Mouse (Mus musculus): ENCODE data around the gene Gm10964. TPM values are rescaled to one million over a fixed set of nuclear protein-coding genes. Genes with fewer than 3 reads are reported as not detected.

The Gm10964 gene
- polyA plus RNA-seq, 1 experiment, result not detected

DNA sequence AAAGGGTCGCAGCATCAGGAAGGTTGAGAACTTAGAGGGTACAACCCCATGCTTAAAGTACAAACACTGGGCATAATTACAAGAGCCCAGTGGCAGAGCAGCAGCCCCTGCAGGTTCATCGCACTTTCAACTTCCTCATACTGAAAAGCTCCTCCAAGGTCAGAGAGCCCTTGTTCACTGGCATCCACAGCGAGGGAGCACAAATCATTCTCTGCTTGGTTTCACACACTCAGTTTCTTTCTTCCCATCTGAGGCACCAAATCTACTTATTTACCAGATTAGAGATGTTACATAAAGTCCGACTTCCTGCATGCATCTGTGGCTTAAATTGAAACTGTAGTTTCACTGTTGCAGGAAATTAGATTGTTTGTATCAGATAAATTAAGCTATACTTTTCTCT, 33.7 kb downstream of the Gm10964 start:
- no peak for TF ChIP-seq POLR2A (IDR thresholded peaks at IDR 0.05; ENCODE audit: low read depth, low read length)
- no peak for TF ChIP-seq CTCF (IDR thresholded peaks at IDR 0.05; ENCODE audit: borderline replicate concordance, insufficient read depth, low read length)
- Histone ChIP-seq H3K4me1 (ENCODE audit: control insufficient read depth, insufficient read depth, low read length) (no peaks in the 10 kb centered on the region), H3K4me3 (ENCODE audit: insufficient read depth, low read length) (no peak overlapping the region), H3K27ac (ENCODE audit: insufficient read depth, low read length) (no peak overlapping the region)

DNA sequence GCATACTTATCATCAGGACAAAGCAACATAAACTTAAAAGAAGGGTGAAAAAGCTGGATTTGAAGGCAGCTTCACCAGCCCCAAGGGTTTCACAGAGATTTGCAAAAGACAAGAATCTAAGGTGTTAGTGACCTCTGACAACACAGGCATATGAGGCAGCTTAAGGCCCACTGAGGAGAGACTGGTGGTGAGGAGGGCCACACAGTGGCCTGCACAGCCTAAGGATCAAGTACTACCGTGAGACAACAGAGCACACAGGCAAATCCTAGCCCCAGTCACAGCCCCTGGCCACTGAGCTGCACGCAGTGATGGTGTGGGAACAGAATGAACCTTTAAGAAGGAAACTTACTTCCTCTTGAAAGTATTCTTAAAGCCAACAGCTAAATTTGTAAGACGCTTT, 34.3 kb downstream of the Gm10964 start:
- H3K4me3 ChIP-seq (ENCODE audit: insufficient read depth, low read length), result no peak overlapping the region
- no peak for TF ChIP-seq POLR2A (IDR thresholded peaks at IDR 0.05; ENCODE audit: low read depth, low read length)
- TF ChIP-seq CTCF (IDR thresholded peaks at IDR 0.05; ENCODE audit: borderline replicate concordance, insufficient read depth, low read length), result no peak
- H3K4me1 ChIP-seq (ENCODE audit: control insufficient read depth, insufficient read depth, low read length), result no peaks in the 10 kb centered on the region
- H3K27ac ChIP-seq (ENCODE audit: insufficient read depth, low read length), result no peak overlapping the region

DNA sequence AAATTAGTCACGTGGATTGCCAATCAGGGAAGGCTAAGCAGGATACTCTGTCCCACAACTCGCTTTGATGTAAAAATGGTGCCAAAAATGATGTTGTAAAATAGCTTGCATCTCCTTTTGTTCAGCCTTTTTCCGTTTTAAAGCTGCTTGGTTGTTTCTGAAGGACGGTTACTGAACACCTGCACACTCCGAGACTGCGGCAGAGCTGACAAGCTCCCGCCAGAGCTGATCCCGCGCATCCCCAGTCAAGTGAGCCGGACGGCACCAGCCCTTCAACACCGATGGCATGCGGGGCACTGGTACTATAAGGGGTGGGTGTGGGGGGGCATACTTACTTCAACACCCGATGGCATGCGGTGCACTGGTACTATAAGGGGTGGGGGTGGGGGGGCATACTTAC, 34.8 kb downstream of the Gm10964 start:
- H3K4me3 ChIP-seq (ENCODE audit: insufficient read depth, low read length), result no peak overlapping the region
- no peaks in the 10 kb centered on the region for H3K4me1 ChIP-seq (ENCODE audit: control insufficient read depth, insufficient read depth, low read length)
- no peak overlapping the region for H3K27ac ChIP-seq (ENCODE audit: insufficient read depth, low read length)
- TF ChIP-seq POLR2A (IDR thresholded peaks at IDR 0.05; ENCODE audit: low read depth, low read length) (no peak), CTCF (IDR thresholded peaks at IDR 0.05; ENCODE audit: borderline replicate concordance, insufficient read depth, low read length) (no peak)

DNA sequence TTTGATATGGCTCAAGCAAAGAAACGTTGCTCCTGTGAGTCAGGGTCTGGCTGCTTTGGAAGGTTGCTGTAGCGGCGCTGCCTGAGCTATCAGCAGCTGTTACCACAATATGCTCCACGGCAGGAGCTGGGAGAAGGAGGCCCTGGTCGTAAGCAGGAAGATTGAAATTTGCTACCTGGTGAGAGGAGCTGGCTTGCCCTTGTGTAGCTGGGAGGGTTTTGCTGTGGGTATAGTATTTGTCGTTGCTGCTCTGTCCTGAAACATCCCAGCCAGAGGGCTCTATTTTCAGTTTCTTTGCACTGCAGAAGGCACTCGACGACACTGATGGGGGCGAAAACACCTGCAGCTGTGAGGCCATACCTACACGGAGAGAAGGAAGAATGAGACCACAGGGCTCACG, 38.8 kb downstream of the Gm10964 start:
- TF ChIP-seq POLR2A (IDR thresholded peaks at IDR 0.05; ENCODE audit: low read depth, low read length) (no peak), CTCF (IDR thresholded peaks at IDR 0.05; ENCODE audit: borderline replicate concordance, insufficient read depth, low read length) (no peak)
- Histone ChIP-seq H3K27ac (ENCODE audit: insufficient read depth, low read length) (no peak overlapping the region), H3K4me1 (ENCODE audit: control insufficient read depth, insufficient read depth, low read length) (no peaks in the 10 kb centered on the region), H3K4me3 (ENCODE audit: insufficient read depth, low read length) (no peak overlapping the region)

GRCm38 (mm10) chr3:103778660-103779059, 39.5 kb downstream of the Gm10964 start:
- Histone ChIP-seq H3K4me1 (ENCODE audit: control insufficient read depth, insufficient read depth, low read length) (no peaks in the 10 kb centered on the region), H3K4me3 (ENCODE audit: insufficient read depth, low read length) (no peak overlapping the region), H3K27ac (ENCODE audit: insufficient read depth, low read length) (no peak overlapping the region)
- TF ChIP-seq POLR2A (IDR thresholded peaks at IDR 0.05; ENCODE audit: low read depth, low read length), result no peak
- TF ChIP-seq CTCF (IDR thresholded peaks at IDR 0.05; ENCODE audit: borderline replicate concordance, insufficient read depth, low read length), result no peak

DNA sequence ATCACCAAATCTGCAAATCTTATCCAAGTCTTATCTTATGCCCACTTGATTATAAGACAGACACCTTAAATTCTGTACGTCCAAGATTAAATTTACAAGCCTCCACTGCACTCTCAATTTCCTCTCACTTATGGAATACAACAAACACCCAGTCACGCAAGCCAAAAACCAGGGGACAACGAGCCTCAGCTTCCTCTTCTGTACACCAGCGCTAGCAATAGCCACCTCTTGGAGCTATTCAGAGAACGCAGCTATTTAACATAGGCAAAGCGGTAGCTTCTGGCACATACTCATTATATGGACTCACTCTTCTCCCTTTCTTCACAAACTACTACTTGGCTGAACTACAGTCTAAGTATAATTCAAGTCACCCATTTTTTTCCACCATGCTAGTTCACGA, 40.0 kb downstream of the Gm10964 start:
- no peak overlapping the region for H3K27ac ChIP-seq (ENCODE audit: insufficient read depth, low read length)
- TF ChIP-seq POLR2A (IDR thresholded peaks at IDR 0.05; ENCODE audit: low read depth, low read length) (no peak), CTCF (IDR thresholded peaks at IDR 0.05; ENCODE audit: borderline replicate concordance, insufficient read depth, low read length) (no peak)
- H3K4me1 ChIP-seq (ENCODE audit: control insufficient read depth, insufficient read depth, low read length), result no peaks in the 10 kb centered on the region
- H3K4me3 ChIP-seq (ENCODE audit: insufficient read depth, low read length), result no peak overlapping the region

DNA sequence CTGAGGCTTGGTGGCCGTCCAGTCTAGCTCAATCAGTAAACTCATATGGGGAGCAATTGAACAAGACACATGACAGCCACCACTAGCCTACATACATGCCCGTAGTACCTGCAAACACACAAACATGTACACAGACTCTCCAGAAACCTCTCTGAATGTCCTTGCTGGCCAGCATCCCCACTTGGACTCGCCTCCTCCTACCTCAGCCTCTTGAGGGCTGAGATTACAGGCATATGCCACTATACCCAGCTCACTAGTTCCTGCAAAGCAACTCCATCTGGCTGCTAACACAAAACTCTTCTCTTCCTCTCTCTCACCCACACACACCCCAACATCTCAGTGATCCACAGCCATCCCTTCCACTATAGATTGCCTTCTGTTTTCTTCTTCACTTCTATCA, 41.1 kb downstream of the Gm10964 start:
- H3K4me1 ChIP-seq (ENCODE audit: control insufficient read depth, insufficient read depth, low read length), result no peaks in the 10 kb centered on the region
- H3K27ac ChIP-seq (ENCODE audit: insufficient read depth, low read length), result no peak overlapping the region
- TF ChIP-seq POLR2A (IDR thresholded peaks at IDR 0.05; ENCODE audit: low read depth, low read length) (no peak), CTCF (IDR thresholded peaks at IDR 0.05; ENCODE audit: borderline replicate concordance, insufficient read depth, low read length) (no peak)
- no peak overlapping the region for H3K4me3 ChIP-seq (ENCODE audit: insufficient read depth, low read length)

DNA sequence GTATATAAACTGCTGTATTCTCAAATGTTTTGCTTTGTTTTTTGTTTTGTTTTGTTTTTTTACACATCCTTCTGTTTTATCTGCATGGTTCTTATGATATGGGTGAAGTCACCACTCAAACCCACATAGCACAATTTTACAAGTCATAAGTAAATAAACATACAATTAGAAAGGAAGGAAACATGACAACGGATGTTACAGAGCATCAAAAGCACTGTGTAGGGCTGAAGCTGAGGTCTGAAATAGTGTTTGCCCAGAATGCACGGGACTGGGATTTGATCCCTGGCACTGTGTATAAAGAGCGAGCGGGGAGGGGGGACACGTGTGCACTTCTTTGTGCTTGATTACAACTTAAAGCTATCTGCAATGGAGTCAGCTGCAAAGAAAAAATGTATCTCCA, 41.6 kb downstream of the Gm10964 start:
- Histone ChIP-seq H3K27ac (ENCODE audit: insufficient read depth, low read length) (no peak overlapping the region), H3K4me3 (ENCODE audit: insufficient read depth, low read length) (no peak overlapping the region)
- no peak for TF ChIP-seq CTCF (IDR thresholded peaks at IDR 0.05; ENCODE audit: borderline replicate concordance, insufficient read depth, low read length)
- TF ChIP-seq POLR2A (IDR thresholded peaks at IDR 0.05; ENCODE audit: low read depth, low read length), result no peak

DNA sequence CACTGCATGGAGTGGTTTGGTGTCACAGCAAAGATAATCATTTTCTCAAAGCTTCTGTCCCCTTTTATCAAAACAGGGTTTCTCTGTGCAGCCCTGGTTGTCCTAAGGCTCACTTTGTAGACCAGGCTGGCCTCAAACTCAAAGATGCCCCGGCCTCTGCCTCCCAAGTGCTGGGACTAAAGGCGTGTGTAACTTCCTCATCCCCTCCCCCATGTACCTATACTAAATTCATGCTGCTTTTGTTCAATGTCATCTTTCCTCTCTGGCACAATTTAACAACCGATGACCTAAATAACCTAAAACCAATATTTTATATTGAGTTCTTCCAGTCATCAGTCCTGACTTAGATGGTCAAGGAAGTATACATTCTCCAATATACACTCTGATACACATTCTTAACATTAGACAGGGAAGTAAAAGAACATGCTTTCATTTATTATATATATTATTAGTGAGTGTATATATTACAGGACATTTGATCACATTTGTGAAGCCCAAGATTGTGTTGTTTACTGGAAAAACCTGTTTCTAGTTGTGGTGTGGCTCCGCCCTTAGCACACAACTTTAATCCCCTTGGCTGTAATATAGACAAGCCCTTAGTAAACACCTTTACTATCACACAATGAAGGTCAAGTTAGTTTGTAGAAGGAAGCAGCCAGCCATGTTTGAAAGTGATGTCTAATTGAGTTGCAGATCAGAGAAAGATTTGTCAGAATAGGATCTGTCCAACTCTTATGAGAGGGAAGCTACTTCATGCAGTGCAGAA, 43.9 kb downstream of the Gm10964 start:
- TF ChIP-seq CTCF (IDR thresholded peaks at IDR 0.05; ENCODE audit: borderline replicate concordance, insufficient read depth, low read length), result no peak
- Histone ChIP-seq H3K4me1 (ENCODE audit: control insufficient read depth, insufficient read depth, low read length) (no peaks in the 10 kb centered on the region), H3K4me3 (ENCODE audit: insufficient read depth, low read length) (no peak overlapping the region), H3K27ac (ENCODE audit: insufficient read depth, low read length) (no peak overlapping the region)

More for the DNA sequence above, 41.6 kb downstream of the Gm10964 start:
- H3K4me1 ChIP-seq (ENCODE audit: control insufficient read depth, insufficient read depth, low read length), result no peaks in the 10 kb centered on the region

GRCm38 (mm10) chr3:103787225-103787624, 48.1 kb downstream of the Gm10964 start:
- TF ChIP-seq CTCF (IDR thresholded peaks at IDR 0.05; ENCODE audit: borderline replicate concordance, insufficient read depth, low read length) (no peak), POLR2A (IDR thresholded peaks at IDR 0.05; ENCODE audit: low read depth, low read length) (no peak)
- Histone ChIP-seq H3K4me3 (ENCODE audit: insufficient read depth, low read length) (no peak overlapping the region), H3K4me1 (ENCODE audit: control insufficient read depth, insufficient read depth, low read length) (peaks cover 4% of the 10 kb centered on the region; the same call in 1 of the 2 replicates), H3K27ac (ENCODE audit: insufficient read depth, low read length) (no peak overlapping the region)
